Mouse (Mus musculus) embryonic facial prominence, embryonic 11.5 days (tissue): ENCODE results near the gene Dop1b. TPM values are rescaled to one million over a fixed set of nuclear protein-coding genes. Genes with fewer than 3 reads are reported as not detected.

Source experiments
- ATAC-seq: fragments of 200-750 bp; cut with Nextera tagmentation; replicated peaks from 2 replicates; pipeline ENCODE4 v1.8.0; 2017; ENCODE audit warnings: low read depth; ENCODE audit not compliant: insufficient number of reproducible peaks, low FRiP score, low TSS enrichment
- DNase-seq: peaks from one replicate; pipeline ENCODE4 v3.0.0-alpha.2; 2015; ENCODE audit warnings: low spot score
- H3K27ac ChIP-seq: fragments of 300-500 bp; sonication (generic); replicated peaks from 2 replicates; pipeline ENCODE4 v1.5.1; 2014; ENCODE audit warnings: mild to moderate bottlenecking, low read depth, low read length, control low read depth
- H3K27me3 ChIP-seq: fragments of 300-500 bp; sonication (generic); 2 replicates; pipeline ENCODE4 v1.6.1; 2014; ENCODE audit warnings: mild to moderate bottlenecking, low read length, moderate library complexity, mixed read lengths; ENCODE audit not compliant: control insufficient read depth, insufficient read depth
- H3K36me3 ChIP-seq: fragments of 300-500 bp; sonication (generic); replicated peaks from 2 replicates; pipeline ENCODE4 v1.6.1; 2014; ENCODE audit warnings: low read depth, mild to moderate bottlenecking, low read length, moderate library complexity, mixed read lengths; ENCODE audit not compliant: control insufficient read depth, insufficient read depth
- H3K4me1 ChIP-seq: fragments of 300-500 bp; sonication (generic); 2 replicates; pipeline ENCODE4 v1.6.1; 2014; ENCODE audit warnings: low read length, mixed read lengths; ENCODE audit not compliant: control insufficient read depth, insufficient read depth
- H3K4me2 ChIP-seq: fragments of 300-500 bp; sonication (generic); 2 replicates; pipeline ENCODE4 v1.6.1; 2014; ENCODE audit warnings: low read depth, mild to moderate bottlenecking, control low read depth, low read length, moderate library complexity
- H3K4me3 ChIP-seq: fragments of 300-500 bp; sonication (generic); 2 replicates; pipeline ENCODE4 v1.5.1; 2014; ENCODE audit warnings: low read depth, low read length, control low read depth
- H3K9ac ChIP-seq: fragments of 300-500 bp; sonication (generic); replicated peaks from 2 replicates; pipeline ENCODE4 v1.6.1; 2014; ENCODE audit warnings: mild to moderate bottlenecking, control low read depth, low read length
- H3K9me3 ChIP-seq: fragments of 300-500 bp; sonication (generic); replicated peaks from 2 replicates; pipeline ENCODE4 v1.6.1; 2016; ENCODE audit warnings: mild to moderate bottlenecking, low read length, inconsistent platforms, mixed read lengths; ENCODE audit not compliant: control insufficient read depth
- WGBS: fragments of 180-500 bp; shearing (Covaris S2); extraction: QIAGEN DNeasy Blood & Tissue Kit; methylation state at CpG from one replicate; pipeline ENCODE4 v1.1.7; 2014; 5-methylcytosine and 5-hydroxymethylcytosine counted together
- polyA plus RNA-seq: library from polyadenylated mRNA; unstranded; fragments of >200 nt; fragmentation: Nextera tagmentation; extraction: Ambion mirVana; gene quantifications from 2 replicates; pipeline ENCODE4 v1.2.1, GENCODE M21; 2014

The Dop1b gene
- polyA plus RNA-seq, 1 experiment from 2014 or later: 5.7 TPM

DNA sequence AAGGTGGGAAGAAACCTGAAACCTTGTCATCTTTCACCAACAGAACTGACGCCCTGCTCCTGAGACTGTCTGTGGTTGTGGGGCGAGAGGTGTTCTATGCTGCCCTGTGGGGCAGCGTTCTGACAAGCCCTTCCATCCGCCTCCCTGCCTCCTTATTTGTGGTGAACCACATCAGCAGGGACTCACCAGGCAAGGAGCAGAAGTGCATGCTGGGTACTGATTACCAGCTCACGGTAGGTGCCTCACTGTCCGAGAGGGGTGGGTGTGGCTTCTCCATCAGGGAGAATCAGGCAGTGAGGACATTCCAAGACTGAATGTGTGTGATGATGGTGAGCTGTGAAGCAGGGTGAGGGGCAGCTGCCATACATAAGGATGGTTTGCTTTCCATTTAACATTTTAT lies 35.7 kb downstream of the Dop1b start:
- DNase-seq (no peak), ATAC-seq (no peak)
- WGBS: 73% methylated on average over 6 of the region's 6 CpGs
- no peak overlapping the region for H3K27ac ChIP-seq
- no peaks in the 10 kb centered on the region for H3K36me3 ChIP-seq
- H3K4me3 ChIP-seq: no peak overlapping the region
- no peaks in the 10 kb centered on the region for H3K27me3 ChIP-seq
- no peak overlapping the region for H3K9ac ChIP-seq
- H3K4me2 ChIP-seq: no peak overlapping the region
- no peaks in the 10 kb centered on the region for H3K9me3 ChIP-seq
- H3K4me1 ChIP-seq: no peaks in the 10 kb centered on the region

DNA sequence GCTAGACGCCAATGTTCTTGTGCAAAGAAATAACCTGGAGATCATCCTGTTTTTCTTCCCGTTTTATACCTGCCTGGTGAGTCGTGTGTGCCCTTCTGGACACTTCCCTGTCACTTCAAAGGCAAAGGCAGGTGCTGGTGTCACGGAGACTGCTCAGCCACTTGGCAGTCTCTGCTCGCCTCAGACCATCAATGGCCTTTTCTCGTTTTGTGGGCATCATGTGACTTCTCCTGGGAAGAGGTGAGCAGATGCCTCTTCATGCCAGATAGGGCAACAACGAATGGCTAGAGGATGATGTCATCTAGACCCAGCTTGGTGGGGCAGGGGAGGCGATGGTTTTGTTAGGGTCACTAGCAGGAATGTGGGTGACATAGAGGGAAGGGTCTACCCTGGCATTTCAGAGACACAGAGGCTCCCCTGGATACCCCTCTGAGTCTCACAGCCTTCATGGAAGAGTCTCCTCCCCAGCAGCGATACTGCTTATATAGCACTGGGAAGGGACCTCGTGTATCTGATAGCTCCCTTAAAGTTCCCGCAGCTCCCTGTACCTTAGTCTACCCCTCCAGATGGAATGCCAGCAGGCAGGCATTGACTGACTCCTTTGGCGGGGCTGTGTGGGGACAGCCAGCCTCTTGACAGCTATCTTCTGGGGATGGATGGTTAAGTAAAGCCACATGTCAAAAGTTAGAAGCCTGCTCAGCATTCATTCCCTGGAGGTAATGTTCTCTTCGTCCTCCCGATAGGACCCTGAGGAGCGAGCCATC lies 37.6 kb downstream of the Dop1b start:
- no peaks in the 10 kb centered on the region for H3K4me1 ChIP-seq
- no peak overlapping the region for H3K9ac ChIP-seq
- 72% methylated on average over 15 of the region's 15 CpGs for WGBS

DNA sequence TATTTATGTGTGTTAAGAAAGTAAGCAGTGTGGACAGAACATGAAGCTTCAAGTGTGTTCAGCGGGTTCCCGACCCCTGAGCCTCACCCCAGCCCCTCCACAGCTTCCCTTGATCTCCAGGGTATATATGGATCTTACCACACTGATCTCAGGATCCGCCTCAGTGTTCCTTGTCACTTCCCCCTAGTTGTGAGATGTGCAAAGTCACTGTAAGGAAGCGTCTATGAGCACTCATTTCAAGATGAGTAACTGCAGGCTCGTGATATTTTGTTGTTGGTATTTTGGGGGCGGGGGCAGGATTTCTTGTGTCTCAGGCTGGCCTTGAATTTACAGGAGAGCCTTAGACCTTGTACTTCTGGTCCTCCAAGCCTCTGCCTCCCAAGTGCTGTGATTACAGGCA lies 38.8 kb downstream of the Dop1b start:
- Histone ChIP-seq H3K4me3 (no peak overlapping the region), H3K9me3 (no peaks in the 10 kb centered on the region), H3K36me3 (no peaks in the 10 kb centered on the region), H3K27ac (no peak overlapping the region), H3K9ac (no peak overlapping the region), H3K4me2 (no peak overlapping the region), H3K27me3 (no peaks in the 10 kb centered on the region), H3K4me1 (no peaks in the 10 kb centered on the region)
- DNase-seq (no peak), ATAC-seq (no peak)
- 79% methylated on average over 6 of the region's 6 CpGs for WGBS

More for the DNA sequence above, 37.6 kb downstream of the Dop1b start:
- Histone ChIP-seq H3K4me2 (no peak overlapping the region), H3K27me3 (no peaks in the 10 kb centered on the region), H3K27ac (no peak overlapping the region), H3K4me3 (no peak overlapping the region), H3K9me3 (no peaks in the 10 kb centered on the region), H3K36me3 (no peaks in the 10 kb centered on the region)
- ATAC-seq: no peak
- DNase-seq: no peak

DNA sequence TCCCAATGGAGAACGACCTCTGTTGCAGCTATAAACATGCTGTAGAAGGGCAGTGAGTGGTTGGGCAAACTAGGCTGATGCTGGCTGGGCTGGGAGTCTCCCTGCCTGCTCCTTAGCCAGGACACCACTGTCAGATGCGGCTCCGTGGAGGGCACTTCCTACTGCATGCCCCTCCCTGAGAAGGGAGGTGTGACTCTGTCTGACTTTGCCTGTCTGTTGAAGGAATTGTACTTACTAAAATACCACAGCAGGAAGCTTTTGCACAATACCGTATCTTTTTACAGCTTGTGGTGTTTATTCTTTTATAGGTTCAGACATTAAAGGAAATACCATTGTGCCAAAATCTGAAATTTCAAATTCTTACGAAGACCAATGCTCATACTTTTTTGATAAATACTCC lies 40.1 kb downstream of the Dop1b start:
- ATAC-seq (no peak), DNase-seq (no peak)
- no peaks in the 10 kb centered on the region for H3K27me3 ChIP-seq
- 66% methylated on average over 5 of the region's 5 CpGs for WGBS
- H3K9me3 ChIP-seq: no peaks in the 10 kb centered on the region
- no peak overlapping the region for H3K4me3 ChIP-seq
- H3K27ac ChIP-seq: no peak overlapping the region
- no peaks in the 10 kb centered on the region for H3K36me3 ChIP-seq
- no peak overlapping the region for H3K9ac ChIP-seq
- H3K4me2 ChIP-seq: no peak overlapping the region
- no peaks in the 10 kb centered on the region for H3K4me1 ChIP-seq

DNA sequence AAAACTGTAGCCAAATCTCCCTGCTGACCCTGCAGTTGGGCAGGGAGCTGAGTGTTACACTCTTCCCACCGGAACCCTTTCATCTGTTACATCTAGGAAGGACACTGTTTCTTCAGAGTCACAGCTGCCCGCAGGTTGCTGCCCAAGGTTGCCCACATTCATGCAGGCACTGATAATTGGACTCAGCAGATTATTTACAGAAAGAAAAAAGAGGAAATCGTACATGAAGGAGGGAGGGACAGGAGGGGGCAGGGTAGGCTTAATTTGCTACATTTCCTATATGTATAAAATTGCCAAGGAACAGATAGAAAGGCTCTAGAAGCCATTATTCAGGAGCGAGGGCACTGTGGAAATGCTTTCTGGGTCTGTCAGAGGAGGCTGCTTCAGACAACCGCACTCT lies 44.9 kb downstream of the Dop1b start:
- no peak for ATAC-seq
- Histone ChIP-seq H3K27ac (no peak overlapping the region), H3K9me3 (no peaks in the 10 kb centered on the region), H3K4me3 (no peak overlapping the region), H3K36me3 (no peaks in the 10 kb centered on the region), H3K27me3 (no peaks in the 10 kb centered on the region), H3K4me2 (no peak overlapping the region), H3K9ac (no peak overlapping the region), H3K4me1 (no peaks in the 10 kb centered on the region)
- 88% methylated on average over 5 of the region's 5 CpGs for WGBS
- no peak for DNase-seq

DNA sequence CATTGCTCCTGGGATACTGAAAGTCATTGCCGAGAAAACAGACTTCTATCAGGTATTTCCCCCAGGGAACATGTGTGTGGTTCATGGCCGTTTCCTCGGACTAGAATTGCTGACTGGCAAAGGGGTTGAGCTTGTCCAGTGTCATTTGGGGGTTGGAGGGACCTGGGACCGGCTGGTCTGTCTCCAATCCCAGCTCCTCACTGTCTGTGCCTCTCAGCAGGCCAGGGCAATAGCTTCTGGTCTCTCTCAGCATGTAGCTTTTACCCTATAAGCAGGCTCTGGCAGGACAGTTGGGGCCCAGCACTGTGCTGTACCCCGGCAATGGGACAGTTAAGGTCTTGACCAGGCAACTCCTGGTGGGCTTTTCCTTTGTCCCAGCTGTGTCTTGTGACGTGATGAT lies 51.7 kb downstream of the Dop1b start:
- no peaks in the 10 kb centered on the region for H3K4me1 ChIP-seq
- H3K36me3 ChIP-seq: no peaks in the 10 kb centered on the region
- no peaks in the 10 kb centered on the region for H3K27me3 ChIP-seq
- no peak overlapping the region for H3K9ac ChIP-seq
- H3K4me3 ChIP-seq: no peak overlapping the region
- ATAC-seq (no peak), DNase-seq (no peak)
- H3K27ac ChIP-seq: no peak overlapping the region
- 71% methylated on average over 6 of the region's 6 CpGs for WGBS
- no peaks in the 10 kb centered on the region for H3K9me3 ChIP-seq
- no peak overlapping the region for H3K4me2 ChIP-seq

DNA sequence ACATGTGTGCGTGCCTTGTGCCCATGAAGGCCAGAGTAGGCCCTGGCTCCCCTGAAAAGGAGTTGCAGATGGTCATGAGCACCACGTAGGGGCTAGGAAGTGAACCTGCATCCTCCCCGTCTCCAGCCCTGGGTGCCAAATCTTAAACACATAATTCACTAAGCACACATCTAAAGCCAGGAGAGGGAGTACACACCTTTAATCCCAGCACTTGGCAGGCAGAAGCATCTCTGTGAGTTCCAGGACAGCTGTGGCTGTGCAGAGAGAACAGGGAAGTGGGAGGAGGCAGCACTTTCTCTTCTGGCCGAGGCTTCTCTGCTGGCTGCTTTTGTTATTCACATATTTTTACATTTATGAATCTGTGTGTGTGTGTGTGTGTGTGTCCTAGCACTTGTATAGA lies 52.9 kb downstream of the Dop1b start:
- Histone ChIP-seq H3K4me2 (no peak overlapping the region), H3K9ac (no peak overlapping the region), H3K27ac (no peak overlapping the region), H3K27me3 (no peaks in the 10 kb centered on the region), H3K9me3 (no peaks in the 10 kb centered on the region), H3K4me1 (no peaks in the 10 kb centered on the region), H3K4me3 (no peak overlapping the region), H3K36me3 (no peaks in the 10 kb centered on the region)
- no peak for DNase-seq
- ATAC-seq: no peak
- WGBS: 71% methylated on average over 4 of the region's 4 CpGs

DNA sequence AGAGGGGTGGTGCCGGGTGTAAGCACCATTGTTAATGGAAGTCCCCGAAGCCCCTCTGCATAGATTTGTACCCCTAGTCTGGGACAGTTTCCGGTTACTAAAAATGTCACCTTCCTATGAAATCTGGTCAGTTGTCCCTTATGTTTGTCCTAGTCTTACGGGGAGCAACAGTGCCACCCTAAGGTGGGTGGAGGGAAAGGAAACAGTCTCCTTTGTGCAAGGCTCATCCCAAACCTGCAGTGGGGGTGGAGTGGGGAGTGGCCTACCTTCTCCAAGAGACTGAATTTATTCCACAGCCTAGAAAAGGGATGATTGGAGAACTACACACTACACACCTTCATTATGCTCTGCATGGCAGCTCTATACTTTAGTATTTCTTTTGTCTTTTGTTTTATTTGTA lies 55.3 kb downstream of the Dop1b start:
- ATAC-seq (no peak), DNase-seq (peak; percentile 51)
- H3K27me3 ChIP-seq: no peaks in the 10 kb centered on the region
- H3K4me2 ChIP-seq: no peak overlapping the region
- no peaks in the 10 kb centered on the region for H3K9me3 ChIP-seq
- no peak overlapping the region for H3K4me3 ChIP-seq
- no peak overlapping the region for H3K27ac ChIP-seq
- no peaks in the 10 kb centered on the region for H3K36me3 ChIP-seq
- no peak overlapping the region for H3K9ac ChIP-seq
- WGBS: 55% methylated on average over 4 of the region's 4 CpGs
- no peaks in the 10 kb centered on the region for H3K4me1 ChIP-seq
